Mouse (Mus musculus): ENCODE data around the gene Olfr469.
"Not testable (repeated sequence)": the region's sequence is repeated elsewhere in the genome, so short reads cannot be mapped to it uniquely, and the experiment has no call there.

Olfr469 gene

DNA sequence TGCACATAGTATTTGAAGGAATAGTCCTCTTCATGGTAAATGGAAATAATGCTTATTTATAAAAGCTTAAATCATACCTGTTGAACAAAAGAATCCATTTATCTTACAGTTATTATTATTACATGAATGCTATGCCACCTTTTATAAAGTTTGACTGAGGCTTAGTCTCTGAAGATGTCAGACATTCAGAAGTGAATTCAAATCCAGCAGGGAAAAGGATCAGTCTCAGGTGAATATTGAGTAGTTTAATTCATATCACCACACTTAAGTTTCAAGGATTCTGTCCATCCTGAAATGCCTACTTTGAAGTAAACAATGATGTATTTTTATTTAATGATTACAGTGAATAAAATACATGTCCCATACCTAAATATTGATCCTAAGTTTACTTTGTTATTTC is at the start of gene Olfr469:
TSS of gene Olfr469 (minus strand) at position 101 of the 400 bp plus-strand sequence.
- DNase-seq (ENCODE audit: low read depth, low spot score) = not testable (repeated sequence)

DNA sequence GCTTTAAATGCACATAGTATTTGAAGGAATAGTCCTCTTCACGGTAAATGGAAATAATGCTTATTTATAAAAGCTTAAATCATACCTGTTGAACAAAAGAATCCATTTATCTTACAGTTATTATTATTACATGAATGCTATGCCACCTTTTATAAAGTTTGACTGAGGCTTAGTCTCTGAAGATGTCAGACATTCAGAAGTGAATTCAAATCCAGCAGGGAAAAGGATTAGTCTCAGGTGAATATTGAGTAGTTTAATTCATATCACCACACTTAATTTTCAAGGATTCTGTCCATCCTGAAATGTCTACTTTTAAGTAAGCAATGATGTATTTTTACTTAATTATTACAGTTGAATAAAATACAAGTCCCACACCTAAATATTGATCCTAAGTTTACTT is 22.0 kb upstream of the Olfr469 start, which contains the start of gene Olfr470:
TSS of gene Olfr470 (minus strand) at position 101 of the 400 bp plus-strand sequence.
- not testable (repeated sequence) for DNase-seq (ENCODE audit: low read depth, low spot score)

DNA sequence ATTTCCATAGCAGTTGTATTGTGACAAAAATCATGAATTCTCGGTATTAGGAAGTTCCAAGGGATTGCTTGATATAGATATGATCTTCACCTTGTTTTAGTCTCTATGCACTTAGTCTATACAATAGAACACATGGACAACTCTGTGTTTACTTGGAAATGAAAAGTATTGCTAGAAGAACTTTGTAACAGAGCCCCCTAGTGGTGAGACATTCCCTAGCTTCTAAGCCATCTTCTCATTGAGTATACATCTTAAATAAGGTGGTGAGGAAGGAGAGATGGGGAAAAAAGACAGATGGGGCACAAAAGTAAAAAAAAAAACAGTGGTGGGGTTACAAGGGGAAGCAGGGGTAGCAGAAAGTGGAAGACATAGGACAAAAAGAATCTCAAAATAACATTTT is 16.4 kb upstream of the Olfr469 start:
- DNase-seq (ENCODE audit: low read depth, low spot score) = no peak

DNA sequence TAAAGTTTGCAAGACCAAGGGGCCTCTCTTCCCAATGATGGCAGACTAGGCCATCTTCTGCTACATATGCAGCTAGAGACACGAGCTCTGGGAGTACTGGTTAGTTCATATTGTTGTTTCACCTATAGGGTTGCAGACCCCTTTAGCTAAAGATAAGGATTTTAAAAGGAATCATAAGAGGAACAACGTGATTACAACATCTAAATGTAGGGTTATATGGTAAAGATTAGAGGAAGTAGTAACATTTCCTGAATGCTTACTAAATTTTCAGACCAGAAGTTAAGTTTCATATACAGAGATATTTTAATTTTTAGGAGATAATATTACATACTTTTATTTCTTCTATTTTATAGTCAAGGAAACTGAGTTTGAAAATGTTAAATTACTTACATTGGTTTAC is 1.5 kb downstream of the Olfr469 start:
- not testable (repeated sequence) for DNase-seq (ENCODE audit: low read depth, low spot score)

GRCm38 (mm10) chr7:107819442-107819841 is 5.9 kb downstream of the Olfr469 start:
- no peak for DNase-seq (ENCODE audit: low read depth, low spot score)

- DNase-seq (ENCODE audit: low read depth, low spot score) = no peak
These were observed 13.4 kb downstream of the Olfr469 start, which contains the start of gene Olfr467 for GRCm38 (mm10) chr7:107811963-107812362. Olfr467 (plus strand) TSS chr7:107812263.

DNA sequence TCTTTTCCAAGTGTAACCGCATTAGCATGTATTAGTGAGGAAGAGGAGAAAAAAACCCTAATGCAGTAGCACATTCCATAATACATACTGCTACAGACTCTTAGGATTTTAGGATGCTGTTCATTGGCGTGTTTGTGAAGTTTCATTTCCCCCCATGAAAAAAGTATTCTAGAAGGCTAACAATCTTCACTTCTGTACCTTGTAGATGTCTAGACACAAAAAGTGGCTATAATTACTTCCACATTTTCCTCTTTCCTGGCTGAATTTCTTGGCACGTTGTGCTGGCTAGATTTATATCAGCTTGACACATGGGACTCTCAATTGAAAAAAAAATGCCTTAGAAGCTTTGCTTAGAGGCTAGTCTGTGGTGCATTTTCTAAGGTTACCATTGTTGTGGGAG is 23.2 kb downstream of the Olfr469 start:
- no peak for DNase-seq (ENCODE audit: low read depth, low spot score)

DNA sequence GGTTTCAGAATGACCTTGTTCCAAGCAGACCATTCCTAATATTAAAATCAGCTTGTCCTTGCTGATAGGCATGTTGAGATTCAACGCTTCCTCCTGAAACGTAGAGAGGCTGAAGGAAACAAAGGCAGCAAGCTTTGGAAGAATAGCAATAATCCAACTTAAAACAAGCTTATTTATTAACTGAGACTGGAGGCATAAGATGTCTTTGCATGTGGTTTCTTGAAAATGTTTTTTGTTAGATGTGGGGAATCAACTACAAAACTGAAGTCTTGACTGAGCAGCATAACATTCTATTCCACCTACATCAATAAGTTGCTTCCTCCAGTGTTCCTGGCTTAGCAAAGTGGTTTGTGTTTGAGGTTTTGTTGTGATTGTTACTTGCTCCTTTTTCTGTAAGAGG is 24.2 kb downstream of the Olfr469 start, which contains the start of gene Ovch2:
TSS of gene Ovch2 (minus strand) at position 101 of the 400 bp plus-strand sequence.
- DNase-seq (ENCODE audit: low read depth, low spot score) = no peak

- DNase-seq (ENCODE audit: low read depth, low spot score) = no peak
These were observed 28.8 kb downstream of the Olfr469 start for GRCm38 (mm10) chr7:107796500-107796899.

- DNase-seq (ENCODE audit: low read depth, low spot score) = no peak
These were observed 37.2 kb downstream of the Olfr469 start for GRCm38 (mm10) chr7:107787977-107788620.

DNA sequence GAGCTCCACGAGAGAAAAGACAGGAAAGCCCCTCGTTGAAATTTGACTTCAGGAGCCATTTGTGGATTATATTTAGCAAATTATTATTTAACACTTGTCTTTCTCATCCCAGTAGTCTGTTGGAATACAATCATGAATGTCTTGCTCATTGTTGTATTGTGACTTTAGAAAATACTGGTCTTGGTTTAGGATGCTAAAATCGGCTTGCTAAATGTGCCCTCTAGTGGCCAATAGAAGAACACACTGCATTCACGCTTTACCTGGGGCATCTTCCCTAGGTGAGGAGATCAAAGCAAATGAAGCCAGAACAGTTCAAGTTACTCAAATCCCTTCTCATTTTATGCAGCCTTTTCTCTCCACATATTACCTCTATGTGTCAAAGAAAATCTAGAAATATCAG is 45.7 kb downstream of the Olfr469 start:
- DNase-seq (ENCODE audit: low read depth, low spot score) = no peak

DNA sequence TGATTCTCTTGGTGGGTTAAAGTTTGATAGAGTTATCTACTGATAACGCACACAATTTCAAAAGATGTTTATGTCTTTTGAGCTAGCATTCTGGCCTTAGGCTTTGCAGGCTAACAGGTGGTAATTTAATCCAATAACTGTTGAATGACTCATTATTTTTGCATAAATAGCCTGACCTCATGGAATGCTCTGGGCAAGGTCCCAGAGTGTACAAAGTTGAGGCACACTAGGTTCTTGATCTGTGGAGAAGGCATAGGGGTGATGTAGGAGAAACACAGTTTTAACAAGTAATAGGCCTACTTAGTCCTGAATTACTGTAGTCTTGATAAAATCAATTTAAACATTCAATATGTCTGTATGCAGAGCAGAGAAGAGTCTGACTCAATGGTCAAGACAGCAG is 47.1 kb downstream of the Olfr469 start:
- DNase-seq (ENCODE audit: low read depth, low spot score) = no peak

GRCm38 (mm10) chr7:107770812-107771211 is 54.5 kb downstream of the Olfr469 start:
- no peak for DNase-seq (ENCODE audit: low read depth, low spot score)
